Mouse (Mus musculus): ENCODE data around the gene Desi2. TPM values are rescaled to one million over a fixed set of nuclear protein-coding genes. Genes with fewer than 3 reads are reported as not detected.
"Not testable (repeated sequence)": the region's sequence is repeated elsewhere in the genome, so short reads cannot be mapped to it uniquely, and the experiment has no call there.

Gene Desi2
- 19.9 and 22.4 TPM in 2 replicates for polyA plus RNA-seq (2016; fragmentation: Nextera tagmentation; extraction: Ambion mirVana)

DNA sequence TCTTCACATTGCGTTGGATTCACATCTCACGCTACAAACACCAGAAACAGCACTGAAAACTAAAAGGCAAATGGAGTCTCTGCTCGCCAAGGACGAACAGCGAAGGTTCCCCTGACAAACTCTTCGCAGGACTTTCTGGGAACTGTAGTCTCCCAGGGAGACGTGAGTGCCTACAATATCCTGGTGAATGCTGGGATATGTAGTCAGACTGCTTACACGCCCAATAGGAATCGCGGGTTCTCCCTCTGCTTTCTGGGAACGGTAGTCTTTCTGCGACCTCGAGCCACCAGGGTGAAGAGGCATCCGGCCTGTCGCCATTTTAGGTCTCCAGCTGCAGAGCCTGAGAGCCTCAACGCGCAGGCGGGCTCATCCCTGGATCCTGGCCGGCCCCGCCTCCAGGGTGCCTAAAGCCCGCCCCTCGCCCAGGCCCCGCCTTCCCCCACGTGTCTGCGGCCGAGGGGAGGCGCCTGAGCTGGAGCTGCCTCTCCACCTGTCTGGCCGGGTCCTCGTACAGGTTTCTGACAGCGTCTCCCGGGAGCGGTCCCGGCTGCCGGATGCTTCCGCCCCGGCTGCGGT, at the start of gene Desi2:
Gene Desi2 (plus strand): TSS at position 202 of the 576 bp plus-strand sequence.
- Histone ChIP-seq H3K4me1 (peaks cover 10% of the 10 kb centered on the region), H3K4me3 (replicated peaks) (peak within 1 kb of the TSS; percentile 64), H3K27ac (peak within 1 kb of the TSS; percentile 53; the same call in 1 of the 2 replicates), H3K9ac (peak within 1 kb of the TSS; percentile 54), H3K4me2 (peak within 1 kb of the TSS; percentile 57)
- not testable (repeated sequence) for H3K36me3 ChIP-seq (replicated peaks); H3K9me3 ChIP-seq; H3K27me3 ChIP-seq
- peak; percentile 99 for ATAC-seq (ENCODE audit: low FRiP score)
- under 1% methylated on average over 37 of the region's 37 CpGs for WGBS

DNA sequence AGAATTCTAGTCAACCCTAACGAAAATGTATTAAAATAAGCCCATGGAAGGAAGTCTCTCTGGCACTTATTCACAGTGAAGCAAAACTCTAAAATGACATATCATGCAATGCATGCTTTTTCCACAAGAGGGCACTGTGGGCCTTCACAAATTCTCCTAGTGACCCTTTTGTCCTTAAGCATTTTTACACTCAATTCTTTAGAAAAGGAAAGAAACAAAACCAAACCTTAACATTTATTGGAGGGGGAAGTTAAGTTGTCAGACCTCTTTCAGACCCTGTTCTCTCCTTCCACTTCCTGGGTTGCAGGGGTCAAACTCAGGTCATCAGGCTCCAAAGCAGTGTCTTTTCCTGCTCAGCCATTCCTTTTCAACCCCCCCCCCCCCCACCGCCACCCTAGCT, 40.7 kb upstream of the Desi2 start:
- H3K9me3 ChIP-seq; H3K27me3 ChIP-seq; H3K27ac ChIP-seq; H3K9ac ChIP-seq; H3K4me2 ChIP-seq; H3K4me3 ChIP-seq (replicated peaks); H3K36me3 ChIP-seq (replicated peaks); H3K4me1 ChIP-seq: not testable (repeated sequence)
- WGBS, result 2% methylated on average over 2 of the region's 2 CpGs
- ATAC-seq (ENCODE audit: low FRiP score), result peak; percentile 49; the same call in 1 of the 2 replicates

DNA sequence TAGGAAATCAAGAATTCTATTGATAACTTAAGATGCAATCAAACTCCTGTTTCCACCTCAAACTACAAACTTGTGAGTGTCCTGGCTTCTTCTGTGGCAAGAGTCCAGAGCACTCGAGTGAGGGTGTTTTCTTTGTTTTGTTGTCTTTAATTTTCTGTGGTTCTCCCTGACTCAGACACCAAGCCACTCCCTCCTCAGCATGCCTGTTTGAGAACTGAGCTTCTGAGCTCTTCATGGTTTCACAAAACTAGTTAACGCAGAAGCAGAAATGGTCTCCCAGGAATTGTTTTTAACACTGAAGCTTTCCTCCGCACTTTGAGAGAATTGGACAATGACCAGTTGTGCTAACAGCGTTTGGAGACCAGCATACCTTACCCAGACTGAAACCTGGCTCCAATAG, 40.3 kb upstream of the Desi2 start:
- H3K4me1 ChIP-seq; H3K9me3 ChIP-seq; H3K27me3 ChIP-seq; H3K36me3 ChIP-seq (replicated peaks); H3K4me3 ChIP-seq (replicated peaks); H3K9ac ChIP-seq; H3K4me2 ChIP-seq; H3K27ac ChIP-seq: not testable (repeated sequence)
- WGBS, result 51% methylated on average over 3 of the region's 4 CpGs
- peak; percentile 36; the same call in 1 of the 2 replicates for ATAC-seq (ENCODE audit: low FRiP score)

DNA sequence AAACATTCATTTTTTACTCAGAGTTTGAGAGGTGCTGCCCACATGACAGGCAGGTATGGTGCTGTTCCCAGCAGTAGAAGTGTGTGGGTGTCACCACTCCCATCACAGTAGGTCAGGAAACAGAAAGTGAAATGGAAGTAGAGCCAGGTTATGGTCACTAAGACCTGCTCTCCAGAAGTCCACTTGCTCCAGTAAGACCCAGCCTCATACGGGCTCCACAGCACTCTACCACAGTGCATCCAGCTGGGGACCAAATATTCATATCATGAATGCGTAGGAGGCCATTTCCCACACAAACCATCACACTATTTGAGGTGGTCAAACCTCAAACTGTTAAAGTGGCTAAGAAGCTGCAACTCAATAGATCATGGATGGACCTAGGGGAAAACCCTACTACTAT, 5.0 kb upstream of the Desi2 start:
- no peaks in the 10 kb centered on the region for H3K9me3 ChIP-seq
- WGBS, result 89% methylated on average over 2 of the region's 2 CpGs
- H3K4me2 ChIP-seq, result no peak overlapping the region
- no peaks in the 10 kb centered on the region for H3K4me1 ChIP-seq
- H3K9ac ChIP-seq, result no peak overlapping the region
- no peaks in the 10 kb centered on the region for H3K27me3 ChIP-seq
- ATAC-seq (ENCODE audit: low FRiP score), result no peak
- H3K36me3 ChIP-seq (replicated peaks), result no peaks in the 10 kb centered on the region
- no peak overlapping the region for H3K4me3 ChIP-seq (replicated peaks)
- H3K27ac ChIP-seq, result no peak overlapping the region

DNA sequence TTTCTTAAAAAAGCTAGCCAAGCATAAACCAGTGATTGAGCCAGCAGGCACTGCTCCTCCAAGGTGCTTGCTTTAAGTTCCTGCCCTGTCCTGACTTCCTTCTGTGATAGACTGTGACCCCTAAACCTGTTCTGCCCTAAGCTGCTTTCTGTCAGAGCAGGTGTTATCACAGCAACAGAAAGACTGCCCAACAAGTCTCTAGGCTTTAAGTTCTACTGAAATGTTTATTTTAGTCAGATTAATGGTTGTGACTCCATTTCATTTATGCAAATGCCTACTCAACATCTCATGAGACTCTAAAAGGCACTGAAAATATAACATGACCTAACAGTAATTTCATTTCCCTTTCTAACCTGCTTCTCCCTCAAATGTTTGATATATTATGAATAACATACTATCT, 1.6 kb upstream of the Desi2 start:
- Histone ChIP-seq H3K27me3 (no peaks in the 10 kb centered on the region), H3K9ac (no peak overlapping the region), H3K4me2 (no peak overlapping the region), H3K9me3 (no peaks in the 10 kb centered on the region), H3K36me3 (replicated peaks) (no peaks in the 10 kb centered on the region), H3K27ac (no peak overlapping the region), H3K4me3 (replicated peaks) (no peak overlapping the region), H3K4me1 (peaks cover 10% of the 10 kb centered on the region)
- ATAC-seq (ENCODE audit: low FRiP score), result no peak

DNA sequence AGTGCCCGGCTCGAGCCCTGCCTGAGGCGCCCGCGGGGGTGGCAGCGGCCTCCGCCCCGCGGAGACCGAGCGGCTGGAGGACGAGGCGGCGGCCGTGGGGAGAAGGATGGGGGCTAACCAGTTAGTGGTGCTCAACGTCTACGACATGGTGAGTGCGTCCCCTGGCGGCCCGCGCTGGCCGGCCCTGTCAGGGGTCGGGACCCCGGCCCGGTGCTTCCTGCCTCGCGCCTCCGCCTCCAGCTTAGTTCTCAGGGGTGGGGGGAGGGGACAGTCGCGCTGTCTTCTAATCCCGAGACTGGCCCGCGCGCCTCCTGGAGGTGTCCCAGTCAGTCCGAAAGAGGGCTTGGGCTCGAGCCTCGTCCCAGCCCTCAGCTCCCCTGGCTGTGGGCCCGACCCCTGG, 593 bp downstream of the Desi2 start:
- H3K4me1 ChIP-seq, result peaks cover 10% of the 10 kb centered on the region
- not testable (repeated sequence) for ATAC-seq (ENCODE audit: low FRiP score); H3K27me3 ChIP-seq; H3K36me3 ChIP-seq (replicated peaks); H3K9me3 ChIP-seq
- H3K9ac ChIP-seq, result peak overlapping the region; percentile 54
- H3K4me2 ChIP-seq, result peak overlapping the region; percentile 54
- under 1% methylated on average over 17 of the region's 38 CpGs for WGBS
- H3K27ac ChIP-seq, result peak overlapping the region; percentile 53; the same call in 1 of the 2 replicates
- H3K4me3 ChIP-seq (replicated peaks), result peak overlapping the region; percentile 64

DNA sequence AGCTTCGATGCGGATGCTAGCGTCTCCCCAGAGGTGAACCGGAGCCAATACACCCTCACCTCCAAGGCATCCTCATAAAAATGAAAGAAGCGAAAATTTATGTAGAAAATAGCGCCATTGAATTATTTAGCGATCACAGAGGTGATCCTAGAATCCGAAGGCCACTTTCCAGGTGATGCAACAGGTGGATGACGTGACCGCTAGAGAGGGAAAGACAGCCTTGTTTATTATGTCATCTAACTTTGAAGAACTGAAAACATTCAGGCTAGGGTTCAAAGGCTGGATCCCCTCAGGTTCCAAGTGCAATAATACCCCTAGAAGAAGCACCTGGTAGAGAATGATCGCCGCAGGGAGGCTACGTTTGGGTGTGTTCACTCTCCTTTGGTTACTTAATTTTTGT, 1.2 kb downstream of the Desi2 start:
- H3K4me1 ChIP-seq, result peaks cover 10% of the 10 kb centered on the region
- 9% methylated on average over 13 of the region's 13 CpGs for WGBS
- H3K9me3 ChIP-seq, result no peaks in the 10 kb centered on the region
- peak overlapping the region; percentile 29 for H3K4me3 ChIP-seq (replicated peaks)
- H3K4me2 ChIP-seq, result peak overlapping the region; percentile 57
- no peaks in the 10 kb centered on the region for H3K36me3 ChIP-seq (replicated peaks)
- H3K9ac ChIP-seq, result peak overlapping the region; percentile 44; the same call in 1 of the 2 replicates
- H3K27ac ChIP-seq, result no peak overlapping the region
- no peaks in the 10 kb centered on the region for H3K27me3 ChIP-seq
- ATAC-seq (ENCODE audit: low FRiP score), result no peak

DNA sequence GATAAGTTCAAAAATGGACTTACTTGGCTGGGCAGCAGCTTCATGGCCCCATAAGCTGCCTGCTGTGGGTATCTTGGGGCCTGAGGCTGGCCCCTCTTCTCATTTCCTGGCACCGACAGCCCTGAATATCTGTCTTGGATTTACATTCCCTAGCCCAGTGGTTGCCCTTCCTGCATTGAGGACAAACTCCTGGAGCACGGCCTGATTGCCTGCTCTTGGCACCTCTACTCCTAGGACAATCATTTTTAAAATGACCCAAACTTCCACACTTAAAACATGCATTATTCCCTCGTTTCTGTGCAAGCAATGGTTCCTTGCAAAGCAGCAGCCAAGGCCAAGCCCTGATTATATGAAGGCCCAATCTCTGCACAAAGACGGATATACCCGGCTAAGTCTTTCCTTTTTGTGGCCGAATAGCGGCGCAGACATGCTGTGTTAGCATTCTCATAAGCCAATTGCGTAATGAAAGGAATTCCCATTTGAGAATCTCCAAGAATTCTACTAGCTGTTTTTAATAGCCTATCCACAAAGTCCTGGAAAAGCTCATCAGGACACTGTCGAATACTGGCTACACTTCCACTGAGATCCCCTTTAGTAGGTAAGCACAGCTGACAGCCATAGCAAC, 18.6 kb downstream of the Desi2 start:
- H3K27me3 ChIP-seq, result no peaks in the 10 kb centered on the region
- H3K4me3 ChIP-seq (replicated peaks), result no peak overlapping the region
- H3K9me3 ChIP-seq, result peaks cover 6% of the 10 kb centered on the region; the same call in 1 of the 2 replicates
- WGBS, result 93% methylated on average over 10 of the region's 10 CpGs
- no peak overlapping the region for H3K9ac ChIP-seq
- ATAC-seq (ENCODE audit: low FRiP score), result no peak
- H3K4me1 ChIP-seq, result no peaks in the 10 kb centered on the region
- H3K4me2 ChIP-seq, result no peak overlapping the region
- H3K36me3 ChIP-seq (replicated peaks), result no peaks in the 10 kb centered on the region
- H3K27ac ChIP-seq, result no peak overlapping the region

DNA sequence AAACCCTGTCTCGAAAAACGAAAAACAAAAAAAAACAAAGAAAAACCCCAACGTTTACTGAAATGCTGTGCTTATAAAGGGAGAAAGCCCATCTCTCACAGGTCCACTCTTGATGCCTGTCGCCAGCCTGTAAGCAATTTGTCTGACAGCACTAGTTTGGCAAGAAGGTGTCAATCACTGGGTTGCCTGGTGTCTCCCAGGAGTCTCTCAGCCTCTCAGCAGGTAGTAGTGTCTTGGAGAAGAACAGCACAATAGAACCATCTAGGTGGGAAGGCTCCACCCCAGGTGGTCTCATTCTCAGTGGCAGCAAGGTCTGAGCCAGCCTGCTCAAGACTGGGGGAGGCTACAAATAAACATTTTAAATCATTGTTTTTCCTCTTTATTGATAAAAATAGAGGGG, 20.6 kb downstream of the Desi2 start:
- H3K4me3 ChIP-seq (replicated peaks); ATAC-seq (ENCODE audit: low FRiP score); H3K27me3 ChIP-seq; H3K27ac ChIP-seq; H3K9ac ChIP-seq; H3K9me3 ChIP-seq; H3K4me2 ChIP-seq; H3K4me1 ChIP-seq; H3K36me3 ChIP-seq (replicated peaks): not testable (repeated sequence)
- 81% methylated on average over 4 of the region's 4 CpGs for WGBS

DNA sequence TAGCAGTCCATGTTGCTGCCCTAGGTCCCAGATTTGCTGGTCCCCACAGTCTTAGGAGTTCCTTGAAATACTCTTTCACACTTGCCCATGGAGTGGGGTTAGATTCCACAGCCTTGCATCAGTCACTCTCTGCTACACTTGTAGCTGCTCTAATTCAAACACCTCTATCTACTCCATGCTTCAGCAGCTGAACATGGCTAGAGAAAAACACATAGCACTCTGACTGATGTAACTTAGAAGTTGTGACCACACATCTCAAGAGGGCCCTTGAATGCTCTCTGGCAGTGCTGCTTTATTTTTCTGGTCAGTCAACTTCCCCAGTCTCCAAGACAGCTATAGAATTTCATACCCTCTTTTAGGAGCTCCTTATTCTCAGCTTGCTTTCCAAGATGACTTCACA, 22.7 kb downstream of the Desi2 start:
- Histone ChIP-seq H3K9ac (no peak overlapping the region), H3K9me3 (no peaks in the 10 kb centered on the region), H3K27me3 (no peaks in the 10 kb centered on the region), H3K4me3 (replicated peaks) (no peak overlapping the region), H3K27ac (no peak overlapping the region), H3K4me2 (no peak overlapping the region), H3K36me3 (replicated peaks) (no peaks in the 10 kb centered on the region), H3K4me1 (no peaks in the 10 kb centered on the region)
- no peak for ATAC-seq (ENCODE audit: low FRiP score)

DNA sequence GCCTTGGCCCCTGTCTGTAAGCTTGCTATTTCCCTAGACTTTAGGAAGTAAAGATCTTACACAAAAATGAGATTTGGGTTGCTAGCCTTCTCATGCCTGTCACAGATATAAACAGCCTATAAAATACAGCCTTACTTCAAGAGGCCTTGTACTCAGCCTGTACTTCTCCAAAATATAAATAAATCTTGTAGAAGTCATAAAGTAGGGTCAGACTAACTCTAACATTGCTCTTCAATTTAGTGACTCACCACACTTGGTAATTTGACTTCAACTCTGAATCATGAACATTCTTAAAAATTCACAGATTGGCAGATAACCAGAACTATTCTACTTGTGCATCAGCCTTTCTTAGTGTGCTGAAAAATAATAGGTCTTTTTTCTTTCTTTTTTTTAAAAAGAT, 29.9 kb downstream of the Desi2 start:
- no peaks in the 10 kb centered on the region for H3K27me3 ChIP-seq
- no peak for ATAC-seq (ENCODE audit: low FRiP score)
- no peaks in the 10 kb centered on the region for H3K36me3 ChIP-seq (replicated peaks)
- H3K9ac ChIP-seq, result no peak overlapping the region
- H3K4me1 ChIP-seq, result no peaks in the 10 kb centered on the region
- no peak overlapping the region for H3K4me2 ChIP-seq
- no peaks in the 10 kb centered on the region for H3K9me3 ChIP-seq
- H3K4me3 ChIP-seq (replicated peaks), result no peak overlapping the region
- H3K27ac ChIP-seq, result no peak overlapping the region

DNA sequence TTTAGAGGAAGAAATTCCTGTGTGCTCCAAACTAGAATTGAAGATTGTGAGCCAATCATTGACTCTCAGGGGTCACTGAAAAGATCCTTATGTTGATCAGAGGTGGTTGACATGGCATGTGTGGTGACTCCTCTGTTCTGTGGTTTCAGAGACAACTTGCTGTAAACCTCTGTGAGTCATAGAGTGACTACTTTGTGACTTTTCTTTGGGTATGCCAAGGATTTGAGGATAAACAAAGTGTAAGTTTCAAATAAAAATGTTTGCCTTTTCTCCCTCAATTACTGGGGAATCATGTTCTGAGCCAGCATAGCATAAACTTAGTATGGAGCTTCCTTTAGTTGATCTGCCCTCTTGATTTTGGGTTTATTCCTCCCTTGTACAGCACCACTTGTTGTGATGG, 31.1 kb downstream of the Desi2 start:
- no peaks in the 10 kb centered on the region for H3K9me3 ChIP-seq
- no peak overlapping the region for H3K4me2 ChIP-seq
- H3K9ac ChIP-seq, result no peak overlapping the region
- no peaks in the 10 kb centered on the region for H3K36me3 ChIP-seq (replicated peaks)
- ATAC-seq (ENCODE audit: low FRiP score), result no peak
- H3K4me3 ChIP-seq (replicated peaks), result no peak overlapping the region
- no peaks in the 10 kb centered on the region for H3K27me3 ChIP-seq
- no peak overlapping the region for H3K27ac ChIP-seq
- H3K4me1 ChIP-seq, result no peaks in the 10 kb centered on the region

Data from forebrain, embryonic 12.5 days (tissue).